Comparison of ENCODE assay signal across 1 mouse cellular context in genomic region chrX:11893606-11894279, GRCm38 (mm10).
TF ChIP-seq lines count a peak whose summit lies in the region.

No protein-coding gene starts in this region.

TF ChIP-seq in MEL, 35 proteins besides CTCF, POLR2A, EP300 and RAD21 (continued from another document):
- peak; percentile 89 for TF ChIP-seq ZNF384 (IDR thresholded peaks at IDR 0.05; ENCODE audit: low read depth, low read length)
